Mouse (Mus musculus) midbrain, embryonic 16.5 days (tissue): ENCODE results near the gene Apbb2. TPM values are rescaled to one million over a fixed set of nuclear protein-coding genes. Genes with fewer than 3 reads are reported as not detected.

Experiments
- ATAC-seq: fragments of 200-750 bp; cut with Nextera tagmentation; 2 replicates; pipeline ENCODE4 v1.8.0; 2017; ENCODE audit warnings: moderate TSS enrichment
- H3K27ac ChIP-seq: fragments of 300-500 bp; sonication (generic); 2 replicates; pipeline ENCODE4 v1.5.1; 2014; ENCODE audit warnings: mild to moderate bottlenecking, low read length, mixed read lengths
- H3K27me3 ChIP-seq: fragments of 300-500 bp; sonication (generic); 2 replicates; pipeline ENCODE4 v1.6.1; 2014; ENCODE audit warnings: low read depth, low read length, mixed read lengths; ENCODE audit not compliant: control insufficient read depth, insufficient read depth
- H3K36me3 ChIP-seq: fragments of 300-500 bp; sonication (generic); 2 replicates; pipeline ENCODE4 v1.6.1; 2014; ENCODE audit warnings: mild to moderate bottlenecking, low read length, moderate library complexity, mixed read lengths; ENCODE audit not compliant: control insufficient read depth, insufficient read depth
- H3K4me1 ChIP-seq: fragments of 300-500 bp; sonication (generic); 2 replicates; pipeline ENCODE4 v1.6.1; 2014; ENCODE audit warnings: mild to moderate bottlenecking, low read length, mixed read lengths; ENCODE audit not compliant: control insufficient read depth, insufficient read depth
- H3K4me2 ChIP-seq: fragments of 300-500 bp; sonication (generic); 2 replicates; pipeline ENCODE4 v1.6.1; 2014; ENCODE audit warnings: mild to moderate bottlenecking, low read length, mixed read lengths
- H3K4me3 ChIP-seq: fragments of 300-500 bp; sonication (generic); 2 replicates; pipeline ENCODE4 v1.5.1; 2014; ENCODE audit warnings: low read depth, mild to moderate bottlenecking, low read length, moderate library complexity, mixed read lengths
- H3K9ac ChIP-seq: fragments of 300-500 bp; sonication (generic); 2 replicates; pipeline ENCODE4 v1.6.1; 2014; ENCODE audit warnings: low read depth, low read length, mixed read lengths
- H3K9me3 ChIP-seq: fragments of 300-500 bp; sonication (generic); replicated peaks from 2 replicates; pipeline ENCODE4 v1.6.1; 2014; ENCODE audit warnings: mild to moderate bottlenecking, low read length, mixed read lengths; ENCODE audit not compliant: control insufficient read depth, poor library complexity, severe bottlenecking
- WGBS: fragments of 180-500 bp; shearing (Covaris S2); extraction: QIAGEN DNeasy Blood & Tissue Kit; methylation state at CpG from one replicate; pipeline ENCODE4 v1.1.7; 2014; 5-methylcytosine and 5-hydroxymethylcytosine counted together
- polyA plus RNA-seq: library from polyadenylated mRNA; unstranded; fragments of >200 nt; fragmentation: Nextera tagmentation; extraction: Ambion mirVana; gene quantifications from 2 replicates; pipeline ENCODE4 v1.2.1, GENCODE M21; 2015

The Apbb2 gene
- polyA plus RNA-seq, 1 experiment from 2014 or later = 107 TPM

DNA sequence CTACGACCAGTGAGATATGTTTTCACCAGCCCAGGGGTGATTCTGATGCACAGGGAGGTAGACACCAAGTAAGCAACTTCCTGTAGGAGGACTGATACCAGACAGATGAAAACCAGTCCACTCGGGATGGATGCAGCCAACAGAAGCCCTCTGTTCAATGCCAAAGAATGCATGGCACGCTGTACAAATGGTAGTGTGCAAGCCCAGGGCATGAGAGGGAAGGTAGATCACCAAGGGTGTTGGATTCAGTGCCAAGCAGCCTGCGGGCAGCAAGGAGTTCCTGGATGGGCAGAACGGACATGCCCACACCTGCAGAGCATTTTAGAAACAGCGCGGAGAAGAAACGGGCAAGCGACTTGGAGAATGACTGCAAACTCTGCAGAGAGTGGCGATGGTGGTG, 10.8 kb downstream of the Apbb2 start:
- Histone ChIP-seq H3K27ac (no peak overlapping the region), H3K9ac (no peak overlapping the region), H3K4me3 (no peak overlapping the region), H3K27me3 (no peaks in the 10 kb centered on the region), H3K36me3 (no peaks in the 10 kb centered on the region), H3K9me3 (no peaks in the 10 kb centered on the region), H3K4me2 (no peak overlapping the region), H3K4me1 (peaks cover 8% of the 10 kb centered on the region)
- ATAC-seq = no peak
- 97% methylated on average over 10 of the region's 10 CpGs for WGBS

DNA sequence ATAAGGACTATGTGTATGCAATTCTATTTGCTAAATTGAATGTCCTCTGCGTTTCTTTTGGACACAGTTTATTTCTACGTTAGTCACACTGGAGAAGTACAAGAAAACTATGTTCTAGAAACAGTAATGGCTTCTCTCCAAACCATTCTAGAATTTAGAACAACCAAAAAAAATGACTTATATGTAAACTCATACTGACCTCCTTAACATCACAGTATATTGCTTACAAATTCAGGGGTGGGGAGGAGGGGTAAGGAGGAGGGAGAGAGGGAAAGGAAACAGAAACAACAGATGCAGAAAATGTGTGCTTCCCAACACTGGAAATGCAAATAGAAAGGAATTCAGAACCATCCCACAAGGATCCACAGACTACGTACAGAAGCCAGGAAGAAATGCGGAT, 11.4 kb downstream of the Apbb2 start:
- no peak for ATAC-seq
- Histone ChIP-seq H3K27ac (no peak overlapping the region), H3K9ac (no peak overlapping the region), H3K4me1 (peaks cover 11% of the 10 kb centered on the region), H3K36me3 (no peaks in the 10 kb centered on the region), H3K27me3 (no peaks in the 10 kb centered on the region), H3K9me3 (no peaks in the 10 kb centered on the region), H3K4me3 (no peak overlapping the region), H3K4me2 (no peak overlapping the region)
- WGBS = 82% methylated on average over 4 of the region's 4 CpGs

DNA sequence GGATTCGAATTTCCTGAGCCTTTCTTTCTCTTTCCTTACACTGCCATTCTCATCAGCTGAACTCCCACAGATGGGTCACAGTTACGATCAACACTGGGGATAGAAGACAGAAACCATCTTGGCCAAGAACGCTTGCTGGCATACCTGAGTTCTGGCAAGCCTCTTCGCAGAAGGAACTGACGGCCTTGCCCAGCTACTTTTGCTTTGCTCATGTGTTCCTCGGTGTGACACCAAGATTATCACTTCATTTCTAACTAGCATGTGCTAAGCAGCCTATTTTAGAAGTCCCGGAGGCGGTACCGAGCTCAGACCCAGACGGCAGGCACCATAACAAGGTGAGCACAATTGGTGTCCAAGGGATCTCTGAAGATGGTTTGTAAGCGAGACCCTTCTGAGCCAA, 12.9 kb downstream of the Apbb2 start:
- 92% methylated on average over 11 of the region's 11 CpGs for WGBS
- Histone ChIP-seq H3K27me3 (no peaks in the 10 kb centered on the region), H3K9me3 (no peaks in the 10 kb centered on the region), H3K4me3 (no peak overlapping the region), H3K36me3 (no peaks in the 10 kb centered on the region), H3K9ac (no peak overlapping the region), H3K4me2 (no peak overlapping the region), H3K27ac (no peak overlapping the region), H3K4me1 (peaks cover 11% of the 10 kb centered on the region)
- ATAC-seq = no peak

DNA sequence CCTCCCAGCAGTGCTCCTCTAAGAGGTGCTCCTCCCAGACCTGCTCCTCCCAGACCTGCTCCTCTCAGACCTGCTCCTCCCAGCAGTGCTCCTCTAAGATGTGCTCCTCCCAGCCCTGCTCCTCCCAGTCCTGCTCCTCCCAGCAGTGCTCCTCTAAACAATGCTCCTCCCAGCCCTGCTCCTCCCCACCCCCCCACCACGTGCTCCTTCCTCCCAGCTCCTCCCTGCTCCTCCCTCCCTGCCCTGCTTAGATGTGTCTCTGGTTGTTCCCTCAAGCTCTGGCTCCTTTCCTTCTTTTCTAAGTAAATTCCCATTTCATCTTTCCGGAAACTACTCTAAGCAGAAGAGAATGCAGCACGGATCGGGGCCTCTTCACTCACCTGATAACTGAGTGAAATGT, 14.2 kb downstream of the Apbb2 start:
- no peaks in the 10 kb centered on the region for H3K36me3 ChIP-seq
- H3K9me3 ChIP-seq = no peaks in the 10 kb centered on the region
- WGBS = 77% methylated on average over 4 of the region's 4 CpGs
- no peak overlapping the region for H3K4me2 ChIP-seq
- H3K9ac ChIP-seq = no peak overlapping the region
- H3K27me3 ChIP-seq = no peaks in the 10 kb centered on the region
- no peak overlapping the region for H3K27ac ChIP-seq
- ATAC-seq = no peak
- H3K4me1 ChIP-seq = peaks cover 10% of the 10 kb centered on the region
- no peak overlapping the region for H3K4me3 ChIP-seq

DNA sequence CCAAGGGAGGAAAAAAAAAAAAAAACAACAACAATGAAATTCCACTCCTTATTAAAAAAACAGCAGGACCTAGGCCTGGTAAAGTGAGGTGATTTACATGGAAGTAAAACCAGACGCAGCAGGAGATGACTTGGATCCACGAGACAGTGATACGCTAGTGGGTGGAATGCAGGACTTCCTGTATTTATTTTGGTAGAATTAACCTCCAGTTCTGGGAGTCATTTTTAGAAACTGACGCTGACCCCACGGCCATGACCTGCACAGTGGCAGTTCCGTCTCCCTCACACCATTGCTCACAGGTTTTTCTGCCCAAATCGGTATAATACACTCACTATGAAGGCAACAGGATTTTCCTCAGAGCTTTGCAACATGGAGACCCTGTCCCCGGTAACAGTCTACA, 14.8 kb downstream of the Apbb2 start:
- H3K27me3 ChIP-seq = no peaks in the 10 kb centered on the region
- ATAC-seq = no peak

DNA sequence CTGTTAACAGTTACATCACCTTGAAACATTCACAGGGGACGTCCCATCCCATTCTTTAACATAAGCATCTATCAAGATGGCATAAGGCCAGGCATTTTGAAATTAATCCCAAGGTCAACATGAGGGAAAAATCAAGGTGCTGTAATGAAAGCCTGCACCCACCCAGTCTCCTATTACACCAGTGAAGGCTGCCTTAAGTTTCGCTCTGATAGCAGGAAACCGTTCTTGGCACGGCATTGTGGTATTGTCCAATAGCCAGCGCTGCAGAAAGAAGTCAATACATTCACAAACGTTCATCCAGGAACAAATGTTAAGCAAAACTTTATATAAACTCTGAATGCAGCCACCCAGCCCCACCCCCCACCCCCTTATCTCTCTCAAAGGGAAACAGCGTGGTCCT, 15.4 kb downstream of the Apbb2 start:
- Histone ChIP-seq H3K27me3 (no peaks in the 10 kb centered on the region), H3K9ac (no peak overlapping the region), H3K9me3 (no peaks in the 10 kb centered on the region), H3K4me3 (no peak overlapping the region), H3K27ac (no peak overlapping the region), H3K4me1 (peaks cover 7% of the 10 kb centered on the region; the same call in 1 of the 2 replicates), H3K4me2 (no peak overlapping the region), H3K36me3 (no peaks in the 10 kb centered on the region)
- 52% methylated on average over 7 of the region's 7 CpGs for WGBS
- ATAC-seq = no peak

More for the DNA sequence above, 14.8 kb downstream of the Apbb2 start:
- Histone ChIP-seq H3K4me1 (peaks cover 7% of the 10 kb centered on the region; the same call in 1 of the 2 replicates), H3K4me3 (no peak overlapping the region), H3K36me3 (no peaks in the 10 kb centered on the region), H3K27ac (no peak overlapping the region), H3K4me2 (no peak overlapping the region), H3K9me3 (no peaks in the 10 kb centered on the region), H3K9ac (no peak overlapping the region)
- WGBS = 65% methylated on average over 8 of the region's 8 CpGs

DNA sequence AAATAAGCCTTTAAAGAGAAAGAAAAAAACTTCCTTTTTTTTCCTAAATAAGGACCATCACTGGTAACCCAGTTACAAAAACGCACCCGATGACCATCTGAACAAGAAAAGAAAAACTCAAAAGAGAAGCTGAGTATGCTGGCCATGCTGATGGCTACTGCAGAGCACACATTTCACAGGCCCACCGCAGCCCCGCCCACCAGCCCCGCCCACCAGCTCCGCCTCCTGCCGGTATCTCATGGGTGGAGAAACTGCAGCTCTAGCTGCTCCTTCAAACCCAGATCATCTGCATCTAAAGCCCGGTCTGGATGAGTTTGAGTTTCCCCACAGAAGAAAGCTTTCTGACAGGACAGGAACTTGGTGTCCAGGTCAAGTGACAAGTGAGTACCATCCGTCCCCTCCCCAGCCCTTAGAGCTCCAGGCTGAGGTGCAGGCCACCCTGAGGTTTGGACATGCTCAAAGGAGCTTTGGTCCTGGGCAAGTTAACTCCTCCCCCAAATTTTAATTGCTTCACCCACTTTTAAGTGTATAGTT, 16.2 kb downstream of the Apbb2 start:
- Histone ChIP-seq H3K4me2 (no peak overlapping the region), H3K9ac (no peak overlapping the region), H3K4me1 (peaks cover 7% of the 10 kb centered on the region; the same call in 1 of the 2 replicates), H3K27me3 (no peaks in the 10 kb centered on the region), H3K27ac (no peak overlapping the region), H3K4me3 (no peak overlapping the region), H3K9me3 (no peaks in the 10 kb centered on the region), H3K36me3 (no peaks in the 10 kb centered on the region)
- 26% methylated on average over 9 of the region's 9 CpGs for WGBS
- no peak for ATAC-seq

DNA sequence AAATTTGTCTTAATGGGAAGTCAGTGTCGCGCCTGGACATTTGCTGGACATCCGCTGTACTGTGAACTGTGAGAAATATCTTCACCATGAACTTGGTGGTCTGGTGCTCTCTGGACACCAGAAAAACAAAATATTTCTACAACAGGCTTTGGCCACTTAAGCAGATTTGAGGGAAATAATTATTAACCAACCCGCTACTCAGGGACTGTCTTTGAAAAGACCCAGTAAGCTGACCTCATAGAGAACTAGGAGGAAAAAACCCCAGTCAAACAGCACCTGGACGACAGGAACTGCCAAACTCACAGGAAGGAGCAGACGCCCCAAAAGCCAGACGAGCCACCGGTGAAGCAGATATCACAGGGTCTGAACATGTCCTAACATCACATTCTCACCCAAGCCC, 18.2 kb downstream of the Apbb2 start:
- Histone ChIP-seq H3K4me2 (no peak overlapping the region), H3K9me3 (no peaks in the 10 kb centered on the region), H3K4me1 (peaks cover 5% of the 10 kb centered on the region; the same call in 1 of the 2 replicates), H3K27ac (no peak overlapping the region), H3K27me3 (no peaks in the 10 kb centered on the region), H3K4me3 (no peak overlapping the region), H3K36me3 (no peaks in the 10 kb centered on the region), H3K9ac (no peak overlapping the region)
- WGBS = 91% methylated on average over 8 of the region's 8 CpGs
- ATAC-seq = no peak

DNA sequence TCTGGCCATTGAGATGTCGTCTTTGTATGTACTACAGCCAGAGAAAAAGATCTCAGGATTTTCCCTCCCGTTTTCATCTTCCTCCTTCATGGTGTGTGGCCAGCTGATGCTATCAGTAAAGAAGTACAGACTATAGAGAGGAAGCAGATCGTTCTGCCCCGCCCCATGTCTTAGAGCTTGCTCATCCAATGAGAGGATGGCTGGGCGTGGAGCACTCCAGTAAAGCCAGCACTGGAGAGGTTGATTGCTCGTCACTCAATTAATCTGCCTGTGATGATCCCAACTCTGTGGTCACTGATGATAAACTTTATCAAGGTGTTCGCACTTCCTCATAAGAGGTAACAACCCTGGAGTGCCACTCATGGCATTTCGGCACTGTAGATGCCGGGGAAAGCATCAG, 18.7 kb downstream of the Apbb2 start:
- WGBS = 86% methylated on average over 9 of the region's 9 CpGs
- Histone ChIP-seq H3K9ac (no peak overlapping the region), H3K9me3 (no peaks in the 10 kb centered on the region), H3K36me3 (no peaks in the 10 kb centered on the region), H3K27ac (no peak overlapping the region), H3K4me3 (no peak overlapping the region), H3K4me2 (no peak overlapping the region), H3K27me3 (no peaks in the 10 kb centered on the region), H3K4me1 (peaks cover 5% of the 10 kb centered on the region; the same call in 1 of the 2 replicates)
- no peak for ATAC-seq
